Mouse (Mus musculus) small intestine, adult 2 months (tissue): ENCODE data around the gene Ankfn1.

Source experiments
- CTCF ChIP-seq: fragments of 200-500 bp; IDR thresholded peaks from 2 replicates; pipeline ENCODE4 v1.5.1; 2012; ENCODE audit warnings: low read depth, mild to moderate bottlenecking, control low read depth, inconsistent platforms, low read length, moderate library complexity, mixed read lengths; ENCODE audit not compliant: insufficient replicate concordance, insufficient read length; ENCODE audit errors: extremely low read depth
- POLR2A ChIP-seq: fragments of 200-500 bp; IDR thresholded peaks from 2 replicates; pipeline ENCODE4 v1.6.1; 2012; ENCODE audit warnings: low read depth, mild to moderate bottlenecking, control low read depth, inconsistent platforms, low read length, moderate library complexity

DNA sequence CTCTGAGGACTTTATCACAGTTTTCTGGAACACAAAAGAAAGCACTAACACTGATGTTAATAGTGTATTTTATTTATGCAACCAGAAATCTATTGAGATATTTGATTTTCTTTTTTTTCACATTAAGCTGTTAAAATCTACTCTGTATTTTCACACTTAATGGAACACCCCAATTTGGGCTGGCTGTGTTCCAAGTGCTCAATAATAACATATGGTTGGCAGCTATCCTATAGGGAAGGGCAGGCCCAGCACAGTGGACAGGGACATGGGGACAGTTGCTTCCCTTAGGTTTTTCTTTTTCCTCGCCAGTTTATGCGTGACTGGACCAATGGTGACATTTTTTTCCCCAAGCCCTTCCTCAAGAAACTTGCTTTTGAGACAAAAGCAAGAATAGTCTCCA is 4.5 kb downstream of the Ankfn1 start:
- TF ChIP-seq CTCF: no peak
- no peak for TF ChIP-seq POLR2A
